Mouse (Mus musculus) Patski (cell line): ENCODE results near the gene Hoxc6. TPM values are rescaled to one million over a fixed set of nuclear protein-coding genes. Genes with fewer than 3 reads are reported as not detected.

Experiments used
- ATAC-seq: fragments of 100-300 bp; one replicate; pipeline ENCODE4 v1.8.0; 2021
- CTCF ChIA-PET: fragments of 350-600 bp; sonication (Branson Sonifier 250); formaldehyde crosslinking; loops from one replicate; lab custom pipeline; 2022; ENCODE audit warnings: inconsistent platforms; lab: Charles Lee
- POLR2A ChIA-PET: fragments of 350-600 bp; sonication (Branson Sonifier 250); formaldehyde crosslinking; loops from one replicate; lab custom pipeline; 2022; ENCODE audit warnings: antibody characterized with exemption, inconsistent platforms; lab: Charles Lee
- DNase-seq: peaks from one replicate; pipeline ENCODE4 v3.0.0-alpha.2; 2011; ENCODE audit warnings: low read depth, low spot score
- H3K27me3 ChIP-seq: fragments of 371-371 bp; one replicate; pipeline ENCODE4 v1.5.1; 2021
- CTCF ChIP-seq: fragments of 100-300 bp; IDR thresholded peaks from one replicate; pipeline ENCODE4 v1.5.1; 2021
- in situ Hi-C: fragments of 300-500 bp; cut with MboI; formaldehyde crosslinking; loops from 3 replicates; pipeline ENCODE4 v1.11.1; 2018; ENCODE audit warnings: low pct_unique_long_range_greater_than_20kb, mixed read lengths
- polyA plus RNA-seq: library from polyadenylated mRNA; unstranded; gene quantifications from one replicate; pipeline ENCODE4 v1.2.3, GENCODE M21; 2021

Gene Hoxc6
- polyA plus RNA-seq, 1 experiment from 2014 or later = 1.8 TPM

- ATAC-seq (no peak), DNase-seq (no peak)
- ChIA-PET CTCF (interaction anchor here (0.7 kb wide), 1 partner anchor 10 kb away, joined by 3 read pairs; no protein-coding TSS in a partner anchor), POLR2A (no interaction called here)
- in situ Hi-C loops = loop anchor here (10.0 kb wide), 1 partner anchor 149 kb away; the partner anchor contains the start of gene Smug1
- TF ChIP-seq CTCF = no peak
- H3K27me3 ChIP-seq = no peaks in the 10 kb centered on the region
These were observed 17.5 kb downstream of the Hoxc6 start for GRCm38 (mm10) chr15:103015406-103016166.

- POLR2A ChIA-PET = no interaction called here
- in situ Hi-C loops = loop anchor here (10.0 kb wide), 1 partner anchor 146 kb away; the partner anchor contains the start of gene Smug1
- CTCF ChIA-PET = no interaction called here
- ATAC-seq (no peak), DNase-seq (no peak)
- TF ChIP-seq CTCF = no peak
- no peaks in the 10 kb centered on the region for H3K27me3 ChIP-seq
These were observed 20.6 kb downstream of the Hoxc6 start, which contains the start of gene Hoxc4 for GRCm38 (mm10) chr15:103018636-103019035. Gene Hoxc4, plus strand, starts transcription at chr15:103018934.

- in situ Hi-C loops = no loop called here
- ChIA-PET CTCF (interaction anchor here (1.0 to 1.6 kb wide), 2 partner anchors 110 to 156 kb away, joined by 3 to 4 read pairs; no protein-coding TSS in a partner anchor), POLR2A (no interaction called here)
- DNase-seq (no peak), ATAC-seq (no peak)
- no peaks in the 10 kb centered on the region for H3K27me3 ChIP-seq
- no peak for TF ChIP-seq CTCF
These were observed 22.9 kb downstream of the Hoxc6 start for GRCm38 (mm10) chr15:103020899-103021418.

GRCm38 (mm10) chr15:103021544-103021943, 23.5 kb downstream of the Hoxc6 start:
- H3K27me3 ChIP-seq = no peaks in the 10 kb centered on the region
- in situ Hi-C loops = no loop called here
- ATAC-seq (no peak), DNase-seq (no peak)
- ChIA-PET POLR2A (no interaction called here), CTCF (interaction anchor here (1.0 kb wide), 1 partner anchor 156 kb away, joined by 4 read pairs; no protein-coding TSS in a partner anchor)
- TF ChIP-seq CTCF = no peak

- CTCF ChIA-PET = interaction anchor here (1.3 to 1.4 kb wide), 2 partner anchors 11 to 153 kb away, joined by 3 read pairs; no protein-coding TSS in a partner anchor
- no peak for TF ChIP-seq CTCF
- in situ Hi-C loops = no loop called here
- POLR2A ChIA-PET = interaction anchor here (0.7 kb wide), 1 partner anchor 18 kb away, joined by 5 read pairs; no protein-coding TSS in a partner anchor
- ATAC-seq = no peak
- no peak for DNase-seq
- H3K27me3 ChIP-seq = no peaks in the 10 kb centered on the region
These were observed 26.1 kb downstream of the Hoxc6 start for GRCm38 (mm10) chr15:103024131-103024530.

GRCm38 (mm10) chr15:103027266-103028235, 29.5 kb downstream of the Hoxc6 start:
- POLR2A ChIA-PET = no interaction called here
- ATAC-seq (no peak), DNase-seq (no peak)

GRCm38 (mm10) chr15:103028916-103029512, 31.0 kb downstream of the Hoxc6 start:
- no peak for ATAC-seq
- no peak for DNase-seq
- ChIA-PET CTCF (no interaction called here), POLR2A (no interaction called here)
- no peak for TF ChIP-seq CTCF
- in situ Hi-C loops = no loop called here
- no peaks in the 10 kb centered on the region for H3K27me3 ChIP-seq

More at GRCm38 (mm10) chr15:103027266-103028235, 29.5 kb downstream of the Hoxc6 start:
- in situ Hi-C loops = no loop called here
- no peaks in the 10 kb centered on the region for H3K27me3 ChIP-seq
- CTCF ChIA-PET = no interaction called here
- no peak for TF ChIP-seq CTCF

- ChIA-PET CTCF (no interaction called here), POLR2A (no interaction called here)
- no peaks in the 10 kb centered on the region for H3K27me3 ChIP-seq
- in situ Hi-C loops = no loop called here
- DNase-seq (no peak), ATAC-seq (no peak)
- TF ChIP-seq CTCF = no peak
These were observed 32.1 kb downstream of the Hoxc6 start for GRCm38 (mm10) chr15:103030142-103030541.

GRCm38 (mm10) chr15:103032167-103032566, 34.1 kb downstream of the Hoxc6 start:
- ATAC-seq (no peak), DNase-seq (no peak)
- POLR2A ChIA-PET = no interaction called here
- in situ Hi-C loops = no loop called here
- no peak for TF ChIP-seq CTCF
- no peaks in the 10 kb centered on the region for H3K27me3 ChIP-seq
- CTCF ChIA-PET = no interaction called here
